Mouse (Mus musculus) natural killer cell, adult 2 months (primary cell): ENCODE results near the gene Olfr560.

Source experiments
- DNase-seq, 2 experiments: peaks; one replicate each; pipeline ENCODE4 v3.0.0; 2022; ENCODE audit warnings: low spot score in 2 of 2

Gene Olfr560

DNA sequence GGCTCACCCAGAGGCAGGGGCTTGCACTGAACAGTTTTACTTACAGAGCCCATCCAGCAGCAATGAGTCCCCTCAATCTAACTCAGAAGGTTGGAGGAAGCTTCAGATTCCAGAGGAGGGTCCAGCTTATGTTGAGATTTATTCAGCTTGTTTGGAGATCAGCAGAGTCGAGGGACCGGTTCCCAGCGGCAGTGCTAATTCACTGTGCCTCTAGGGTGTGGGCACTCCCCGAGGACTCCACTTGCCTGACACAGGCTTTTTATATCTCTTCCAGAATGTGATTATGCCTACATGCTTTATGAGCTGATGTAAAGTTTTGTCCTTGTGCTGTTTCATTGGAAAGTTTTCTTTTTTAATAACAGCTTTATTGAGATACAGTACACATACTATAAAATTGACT is at the start of gene Olfr560, which contains the start of gene Olfr78:
Olfr560 (minus strand) TSS at position 101 of the 400 bp plus-strand sequence.
Olfr78 (minus strand) TSS at position 206 of the 400 bp plus-strand sequence.
- DNase-seq = no peak

- DNase-seq = no peak
Observed at GRCm38 (mm10) chr7:102803180-102803579, 44.0 kb upstream of the Olfr560 start, which contains the start of gene Olfr564. TSS of gene Olfr564 (plus strand) at chr7:102803480.

GRCm38 (mm10) chr7:102770921-102771320 is 11.8 kb upstream of the Olfr560 start, which contains the start of gene Olfr561:
TSS of gene Olfr561 (plus strand) at chr7:102771221.
- DNase-seq = no peak

DNA sequence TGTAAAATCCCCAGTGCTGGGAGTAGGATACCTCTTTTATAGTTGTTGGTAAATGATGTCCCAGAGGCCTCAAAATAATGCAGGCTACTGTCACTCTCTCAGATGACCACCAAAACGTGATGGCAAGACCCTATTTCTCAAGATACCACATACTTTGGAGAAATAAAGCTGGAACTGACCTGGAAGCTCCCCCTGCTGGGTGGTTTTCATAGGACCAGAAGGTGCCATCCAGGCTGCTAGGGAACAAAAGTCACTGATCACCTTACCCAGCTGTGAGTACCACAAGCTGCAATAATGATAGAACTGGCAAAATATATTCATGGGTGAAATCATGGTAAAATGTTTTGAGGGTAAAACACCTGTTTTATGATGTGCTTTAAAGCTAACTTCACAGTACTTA is 7.1 kb downstream of the Olfr560 start:
- DNase-seq = no peak

DNA sequence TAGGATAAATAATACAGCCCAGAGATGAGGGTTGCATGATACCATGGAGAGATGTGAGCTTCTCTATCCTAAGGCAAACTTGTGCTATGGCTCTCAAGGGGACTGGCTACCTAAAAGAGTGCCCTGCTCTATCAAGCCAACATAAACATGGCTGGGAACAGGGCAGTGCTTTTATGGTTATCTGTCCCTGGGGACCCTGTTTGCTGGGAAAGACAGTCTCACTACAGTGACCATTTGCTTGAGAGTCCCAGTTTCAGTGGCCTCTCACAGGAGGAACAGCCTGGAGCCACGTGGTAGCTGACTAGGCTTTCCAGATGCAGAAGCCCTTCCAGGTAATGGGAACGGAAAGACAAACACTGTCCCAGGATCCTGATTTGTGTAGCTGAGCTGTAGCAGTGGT is 21.5 kb downstream of the Olfr560 start:
- DNase-seq = no peak

GRCm38 (mm10) chr7:102733793-102734192 is 25.4 kb downstream of the Olfr560 start:
- no peak for DNase-seq

DNA sequence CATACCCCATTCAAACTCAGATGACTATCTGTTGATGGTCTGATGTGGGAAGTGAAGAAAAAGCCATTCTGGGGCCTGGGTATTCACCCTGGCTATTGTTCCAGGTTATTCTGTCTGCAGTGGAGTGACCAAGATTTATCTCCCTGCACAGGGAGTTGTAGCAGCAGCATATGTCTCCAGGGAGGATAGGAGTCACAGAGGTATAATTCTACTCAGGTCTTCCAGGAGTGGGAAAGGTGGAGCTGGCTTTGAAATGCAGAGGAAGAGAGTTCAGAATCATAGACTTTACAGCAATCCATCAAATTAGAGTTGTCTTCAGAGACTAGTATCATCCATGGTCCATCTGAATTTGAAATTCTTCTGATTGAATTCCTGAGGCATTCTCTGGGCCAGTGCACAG is 31.8 kb downstream of the Olfr560 start, which contains the start of gene Olfr559:
Olfr559 (minus strand) TSS at position 101 of the 400 bp plus-strand sequence.
- no peak for DNase-seq

GRCm38 (mm10) chr7:102718970-102719369 is 40.2 kb downstream of the Olfr560 start, which contains the start of gene Olfr33:
TSS of gene Olfr33 (minus strand) at chr7:102719070.
- no peak for DNase-seq

DNA sequence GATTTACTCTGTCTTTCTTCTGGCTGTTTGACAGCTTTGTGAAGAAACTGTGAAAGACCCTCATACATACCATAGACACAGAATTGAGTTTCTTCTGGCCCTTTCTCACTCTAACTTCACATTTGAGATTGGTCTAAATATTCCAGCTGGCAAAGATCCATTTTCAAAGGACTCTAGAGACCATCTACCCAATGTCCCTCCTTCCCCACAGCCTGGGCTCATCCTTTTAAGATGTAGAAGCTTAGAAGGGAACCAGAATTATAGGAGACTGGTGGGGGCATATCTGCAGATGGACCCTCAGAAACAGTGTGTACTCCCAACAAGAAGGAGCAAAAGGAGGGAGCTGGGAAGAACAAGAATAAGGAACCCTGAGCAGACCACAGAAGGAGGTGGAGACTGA is 57.3 kb downstream of the Olfr560 start, which contains the start of gene Olfr558:
Olfr558 (plus strand) TSS at position 301 of the 400 bp plus-strand sequence.
- no peak for DNase-seq
